Mouse (Mus musculus): ENCODE results near the gene Smcr8. TPM values are rescaled to one million over a fixed set of nuclear protein-coding genes. Genes with fewer than 3 reads are reported as not detected.
A peak's percentile ranks its signal among the peaks of the same experiment; 100 is the strongest.
"Not testable (repeated sequence)": the region's sequence is repeated elsewhere in the genome, so short reads cannot be mapped to it uniquely, and the experiment has no call there.

Smcr8 gene
- polyA plus RNA-seq, 1 experiment from 2014 or later = 8.6 TPM

- Histone ChIP-seq H3K4me2 (replicated peaks) (no peak overlapping the region), H3K9me3 (no peaks in the 10 kb centered on the region), H3K9ac (no peak overlapping the region), H3K4me1 (peaks cover 10% of the 10 kb centered on the region; the same call in 1 of the 2 replicates), H3K36me3 (peaks cover 63% of the 10 kb centered on the region), H3K27me3 (replicated peaks) (no peaks in the 10 kb centered on the region), H3K27ac (no peak overlapping the region), H3K4me3 (no peak overlapping the region)
- ATAC-seq (ENCODE audit: low FRiP score, low read depth) = no peak
- 89% methylated on average over 2 of the region's 2 CpGs for WGBS
Observed at GRCm38 (mm10) chr11:60790472-60790871, 13.1 kb downstream of the Smcr8 start.

GRCm38 (mm10) chr11:60796342-60796741 is 19.0 kb downstream of the Smcr8 start:
- Histone ChIP-seq H3K27me3 (replicated peaks) (no peaks in the 10 kb centered on the region), H3K4me3 (no peak overlapping the region), H3K36me3 (peaks cover 25% of the 10 kb centered on the region; the same call in 1 of the 2 replicates), H3K9ac (no peak overlapping the region), H3K4me1 (no peaks in the 10 kb centered on the region), H3K27ac (no peak overlapping the region), H3K9me3 (no peaks in the 10 kb centered on the region), H3K4me2 (replicated peaks) (no peak overlapping the region)
- WGBS = 90% methylated on average over 11 of the region's 11 CpGs
- ATAC-seq (ENCODE audit: low FRiP score, low read depth) = no peak

GRCm38 (mm10) chr11:60799977-60800376 is 22.7 kb downstream of the Smcr8 start:
- Histone ChIP-seq H3K27me3 (replicated peaks) (no peaks in the 10 kb centered on the region), H3K36me3 (peaks cover 18% of the 10 kb centered on the region; the same call in 1 of the 2 replicates), H3K27ac (no peak overlapping the region), H3K4me3 (no peak overlapping the region), H3K9ac (no peak overlapping the region), H3K4me1 (no peaks in the 10 kb centered on the region), H3K9me3 (no peaks in the 10 kb centered on the region), H3K4me2 (replicated peaks) (no peak overlapping the region)
- 91% methylated on average over 4 of the region's 4 CpGs for WGBS
- no peak for ATAC-seq (ENCODE audit: low FRiP score, low read depth)

DNA sequence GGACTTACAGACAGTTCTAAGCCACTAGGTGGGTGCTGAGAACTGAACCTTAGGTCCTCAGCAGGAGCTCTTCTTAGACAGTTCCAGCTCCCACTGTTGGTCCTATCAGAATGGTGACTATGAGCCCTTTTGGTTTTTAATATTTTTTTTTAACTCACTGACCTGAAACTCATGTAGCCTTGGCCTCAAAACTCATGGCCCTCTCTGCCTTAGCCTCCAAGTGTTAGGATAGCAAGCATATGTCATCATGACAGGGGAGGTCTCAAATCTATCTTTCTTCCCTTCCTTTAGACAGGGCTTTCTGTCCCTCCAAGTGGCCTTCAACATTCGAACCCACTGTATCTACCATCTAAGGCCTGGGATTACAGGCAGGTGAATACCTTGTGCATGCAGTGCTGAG is 23.6 kb downstream of the Smcr8 start:
- Histone ChIP-seq H3K27ac (no peak overlapping the region), H3K9me3 (no peaks in the 10 kb centered on the region), H3K4me2 (replicated peaks) (no peak overlapping the region), H3K4me1 (no peaks in the 10 kb centered on the region), H3K36me3 (peaks cover 15% of the 10 kb centered on the region; the same call in 1 of the 2 replicates), H3K27me3 (replicated peaks) (no peaks in the 10 kb centered on the region), H3K9ac (no peak overlapping the region), H3K4me3 (no peak overlapping the region)
- no peak for ATAC-seq (ENCODE audit: low FRiP score, low read depth)
- WGBS = 88% methylated on average over 1 of the region's 1 CpGs

GRCm38 (mm10) chr11:60808286-60809070 is 31.2 kb downstream of the Smcr8 start:
- no peak for ATAC-seq (ENCODE audit: low FRiP score, low read depth)
- Histone ChIP-seq H3K27ac (no peak overlapping the region), H3K9me3 (no peaks in the 10 kb centered on the region), H3K27me3 (replicated peaks) (no peaks in the 10 kb centered on the region), H3K4me3 (no peak overlapping the region), H3K36me3 (0 out of 2 replicates have a peak, but pooled peaks cover 4% of the 10 kb centered on the region), H3K4me2 (replicated peaks) (no peak overlapping the region), H3K9ac (no peak overlapping the region), H3K4me1 (peaks cover 20% of the 10 kb centered on the region)
- WGBS = 82% methylated on average over 4 of the region's 4 CpGs

- H3K36me3 ChIP-seq = no peaks in the 10 kb centered on the region
- H3K9ac ChIP-seq = no peak overlapping the region
- H3K9me3 ChIP-seq = no peaks in the 10 kb centered on the region
- H3K4me2 ChIP-seq (replicated peaks) = peak overlapping the region; percentile 85
- no peak for ATAC-seq (ENCODE audit: low FRiP score, low read depth)
- 55% methylated on average over 1 of the region's 1 CpGs for WGBS
- H3K27ac ChIP-seq = no peak overlapping the region
- no peak overlapping the region for H3K4me3 ChIP-seq
- no peaks in the 10 kb centered on the region for H3K27me3 ChIP-seq (replicated peaks)
- peaks cover 20% of the 10 kb centered on the region for H3K4me1 ChIP-seq
Observed at GRCm38 (mm10) chr11:60809546-60809945, 32.2 kb downstream of the Smcr8 start.

- no peaks in the 10 kb centered on the region for H3K36me3 ChIP-seq
- peaks cover 20% of the 10 kb centered on the region for H3K4me1 ChIP-seq
- whole genome bisulfite sequencing = 13% methylated on average over 14 of the region's 14 CpGs
- ATAC-seq (ENCODE audit: low FRiP score, low read depth) = no peak
- peak overlapping the region; percentile 26; the same call in 1 of the 2 replicates for H3K9ac ChIP-seq
- H3K4me3 ChIP-seq = peak overlapping the region; percentile 43
- no peaks in the 10 kb centered on the region for H3K27me3 ChIP-seq (replicated peaks)
- H3K4me2 ChIP-seq (replicated peaks) = peak overlapping the region; percentile 85
- no peak overlapping the region for H3K27ac ChIP-seq
- H3K9me3 ChIP-seq = no peaks in the 10 kb centered on the region
Observed at GRCm38 (mm10) chr11:60810046-60810965, 33.0 kb downstream of the Smcr8 start.

DNA sequence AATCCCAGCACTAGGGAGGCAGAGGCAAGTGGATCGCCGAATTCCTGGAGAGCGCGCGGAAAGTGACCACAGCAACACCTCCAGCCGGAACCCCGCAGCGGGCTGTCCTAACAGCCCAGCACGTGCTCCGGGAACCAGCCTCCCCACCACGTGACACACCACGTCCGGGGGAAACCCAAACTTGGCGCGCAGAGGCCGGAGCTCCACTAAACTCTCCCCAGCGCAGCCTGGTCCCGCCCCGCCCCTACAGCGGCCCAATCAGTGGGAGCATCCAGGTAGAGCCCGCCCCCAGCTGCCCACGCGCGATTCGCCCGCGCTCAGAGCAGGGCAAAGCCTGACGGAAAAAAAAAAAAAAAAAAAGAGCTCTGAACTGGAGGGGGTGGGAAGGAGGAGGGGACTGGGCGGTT is 33.7 kb downstream of the Smcr8 start:
- peak; percentile 97 for ATAC-seq (ENCODE audit: low FRiP score, low read depth)
- under 1% methylated on average over 29 of the region's 29 CpGs for WGBS

GRCm38 (mm10) chr11:60811618-60812017 is 34.3 kb downstream of the Smcr8 start, which contains the start of gene Shmt1:
TSS of gene Shmt1 (minus strand) at chr11:60811718.
- WGBS = 32% methylated on average over 6 of the region's 6 CpGs
- not testable (repeated sequence) for ATAC-seq (ENCODE audit: low FRiP score, low read depth)

More for the DNA sequence above, 33.7 kb downstream of the Smcr8 start:
- no peak overlapping the region for H3K27ac ChIP-seq
- H3K9ac ChIP-seq = peak overlapping the region; percentile 26; the same call in 1 of the 2 replicates
- no peaks in the 10 kb centered on the region for H3K9me3 ChIP-seq
- peak overlapping the region; percentile 85 for H3K4me2 ChIP-seq (replicated peaks)
- peaks cover 20% of the 10 kb centered on the region for H3K4me1 ChIP-seq
- H3K27me3 ChIP-seq (replicated peaks) = no peaks in the 10 kb centered on the region
- H3K4me3 ChIP-seq = peak overlapping the region; percentile 43
- no peaks in the 10 kb centered on the region for H3K36me3 ChIP-seq

GRCm38 (mm10) chr11:60816398-60816797 is 39.1 kb downstream of the Smcr8 start:
- Histone ChIP-seq H3K27ac (no peak overlapping the region), H3K36me3 (no peaks in the 10 kb centered on the region), H3K27me3 (replicated peaks) (no peaks in the 10 kb centered on the region; the same call in 1 of the 2 replicates), H3K4me1 (no peaks in the 10 kb centered on the region), H3K9ac (no peak overlapping the region), H3K4me3 (no peak overlapping the region), H3K4me2 (replicated peaks) (no peak overlapping the region), H3K9me3 (no peaks in the 10 kb centered on the region)
- WGBS = 75% methylated on average over 5 of the region's 5 CpGs
- no peak for ATAC-seq (ENCODE audit: low FRiP score, low read depth)

More at GRCm38 (mm10) chr11:60811618-60812017, 34.3 kb downstream of the Smcr8 start, which contains the start of gene Shmt1:
- Histone ChIP-seq H3K4me2 (replicated peaks) (peak within 1 kb of the TSS; percentile 85), H3K9ac (peak within 1 kb of the TSS; percentile 26; the same call in 1 of the 2 replicates), H3K4me1 (peaks cover 20% of the 10 kb centered on the region), H3K4me3 (peak within 1 kb of the TSS; percentile 43)
- H3K27me3 ChIP-seq (replicated peaks); H3K36me3 ChIP-seq; H3K9me3 ChIP-seq; H3K27ac ChIP-seq: not testable (repeated sequence)

- Histone ChIP-seq H3K9ac (no peak overlapping the region), H3K27me3 (replicated peaks) (no peaks in the 10 kb centered on the region), H3K4me2 (replicated peaks) (no peak overlapping the region), H3K27ac (no peak overlapping the region), H3K4me3 (no peak overlapping the region), H3K4me1 (no peaks in the 10 kb centered on the region), H3K9me3 (no peaks in the 10 kb centered on the region), H3K36me3 (no peaks in the 10 kb centered on the region)
- WGBS = 74% methylated on average over 2 of the region's 2 CpGs
- no peak for ATAC-seq (ENCODE audit: low FRiP score, low read depth)
Observed at GRCm38 (mm10) chr11:60823771-60824170, 46.4 kb downstream of the Smcr8 start.

DNA sequence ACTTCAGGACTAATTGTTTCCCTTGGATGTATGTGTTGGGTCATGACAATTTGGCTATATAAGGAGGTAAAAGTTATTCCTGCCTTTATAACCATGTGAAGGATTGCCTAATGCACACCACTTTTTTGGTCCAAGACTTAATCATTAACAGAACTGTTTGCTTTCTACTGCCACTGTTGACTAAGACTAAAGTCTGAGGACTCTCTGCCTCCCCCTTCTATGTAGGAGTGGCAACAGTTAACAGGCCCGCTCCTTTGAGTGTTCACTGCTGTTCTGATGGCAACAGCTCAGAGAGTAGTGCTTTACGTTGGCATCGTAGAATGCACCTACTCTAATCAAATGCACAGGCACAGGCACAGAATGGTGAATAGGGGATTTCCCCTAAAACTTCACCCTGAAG is 47.9 kb downstream of the Smcr8 start:
- ATAC-seq (ENCODE audit: low FRiP score, low read depth) = no peak
- H3K9ac ChIP-seq = no peak overlapping the region

More for the DNA sequence above, 47.9 kb downstream of the Smcr8 start:
- Histone ChIP-seq H3K4me1 (no peaks in the 10 kb centered on the region), H3K4me3 (no peak overlapping the region), H3K27ac (no peak overlapping the region), H3K4me2 (replicated peaks) (no peak overlapping the region), H3K36me3 (no peaks in the 10 kb centered on the region), H3K27me3 (replicated peaks) (no peaks in the 10 kb centered on the region), H3K9me3 (no peaks in the 10 kb centered on the region)
- 83% methylated on average over 3 of the region's 3 CpGs for WGBS

All from neural tube, embryonic 12.5 days (tissue).